Mouse (Mus musculus) Muller cell, postnatal 12 days (primary cell): ENCODE measurements at regions not wholly inside any gene's neighbourhood (a gene's known extent, or its start where the extent isn't known, plus 50 kb on each side); places are given as distances from the start of the nearest gene placed in this dataset.
"Not testable (repeated sequence)": the region's sequence is repeated elsewhere in the genome, so short reads cannot be mapped to it uniquely, and the experiment has no call there.

Experiments
- DNase-seq: peaks from one replicate; pipeline ENCODE4 v3.0.0-alpha.2; 2015; ENCODE audit errors: inconsistent ontology term

GRCm38 (mm10) chr14:19080001-19080400 is 185.9 kb upstream of the Ube2e2 start:
- not testable (repeated sequence) for DNase-seq

DNA sequence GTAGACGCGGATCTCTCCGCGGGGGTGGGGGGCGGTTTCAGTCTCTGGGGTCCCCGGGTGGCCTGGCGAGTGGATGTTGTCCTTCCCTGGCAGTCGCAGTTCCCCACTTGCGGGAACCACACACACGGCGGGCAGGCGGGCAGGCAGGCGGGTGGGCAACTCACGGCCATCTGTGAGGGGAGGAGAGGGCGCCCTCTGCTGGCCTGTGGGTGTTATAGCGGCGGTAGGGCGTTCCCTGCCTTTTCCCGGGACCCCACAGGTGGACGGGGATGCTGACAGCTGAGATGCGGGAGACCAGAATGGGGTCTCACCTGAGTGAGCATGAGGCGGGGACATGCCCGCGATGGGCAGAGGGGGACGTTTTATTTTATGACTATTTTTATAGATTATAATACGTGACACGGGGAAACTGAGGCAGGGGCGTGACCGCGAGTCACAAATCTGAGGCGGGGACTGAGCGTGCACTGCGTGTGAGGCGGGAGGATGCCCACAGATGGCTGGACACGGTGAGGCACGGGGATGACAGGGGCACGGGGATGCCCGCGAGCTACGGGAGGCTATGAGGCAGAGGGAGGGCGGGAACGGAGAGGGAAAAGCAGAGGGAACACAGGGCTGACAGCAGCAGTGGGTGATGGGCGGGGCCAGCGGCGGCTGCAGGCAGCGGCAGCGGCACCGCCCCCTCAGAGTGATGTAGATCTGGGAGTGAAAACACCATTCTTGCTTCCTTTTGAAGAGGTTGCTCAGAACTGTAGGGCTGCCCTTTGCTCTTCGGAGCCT is 148.1 kb upstream of the Ube2e2 start:
- peak; percentile 72 for DNase-seq

DNA sequence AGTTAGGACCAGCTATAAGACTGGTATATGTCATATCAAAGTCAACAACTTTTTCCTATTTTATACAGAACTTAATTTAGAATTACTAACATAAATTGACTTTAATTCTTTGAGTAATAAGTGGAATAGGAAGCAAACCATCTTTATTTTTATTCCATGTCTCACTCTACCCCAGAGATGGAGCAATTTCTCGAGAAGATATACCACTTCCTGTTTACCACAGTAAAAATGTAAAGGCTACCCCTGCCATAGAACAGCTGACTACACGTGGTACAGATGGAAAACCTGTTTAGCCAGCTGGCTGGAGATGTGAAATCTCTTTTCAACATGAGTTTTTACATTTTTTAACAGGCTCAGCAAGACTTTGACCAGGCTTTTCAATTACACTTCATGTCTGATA is 126.0 kb upstream of the Ube2e2 start:
- DNase-seq = no peak

DNA sequence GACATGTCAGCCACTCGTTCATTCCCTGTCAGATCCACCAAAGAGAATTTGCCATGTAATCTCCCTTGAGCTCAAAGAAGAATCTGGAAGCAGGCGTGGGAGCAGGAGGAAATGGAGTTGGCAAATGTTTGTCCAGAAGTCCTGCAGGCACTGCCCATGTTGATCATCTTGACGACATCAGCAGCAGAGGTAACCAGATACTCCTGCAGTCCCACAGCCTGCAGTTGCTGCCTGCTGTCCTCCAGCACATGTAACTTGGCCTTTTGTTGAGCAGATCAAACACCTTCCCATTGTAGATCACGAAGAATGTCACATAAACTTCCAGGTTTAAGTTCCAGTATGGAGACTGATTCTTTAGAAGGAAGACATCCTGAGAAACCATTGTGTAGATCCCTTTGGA is 121.3 kb upstream of the Ube2e2 start:
- DNase-seq = no peak

DNA sequence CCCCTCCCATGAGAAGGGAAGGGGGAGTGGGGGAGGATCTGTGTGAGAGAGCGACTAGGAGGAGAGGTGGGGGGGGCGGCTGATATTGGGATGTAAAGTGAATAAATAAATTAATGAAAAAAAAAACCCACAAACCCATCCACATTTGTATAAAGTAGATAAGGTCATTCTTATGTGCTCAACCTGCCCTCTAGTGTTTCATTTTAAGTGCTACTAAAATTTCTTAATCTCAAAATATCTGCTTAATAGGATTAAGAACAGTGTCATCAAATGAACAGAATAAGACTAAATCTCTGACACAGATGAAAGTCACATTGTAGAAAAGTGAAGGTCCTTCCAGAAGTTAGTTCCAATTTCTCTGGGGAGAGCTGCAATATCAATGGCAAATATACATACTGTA is 119.5 kb upstream of the Ube2e2 start:
- not testable (repeated sequence) for DNase-seq

- DNase-seq = no peak
Observed at GRCm38 (mm10) chr14:18983901-18984300, 89.8 kb upstream of the Ube2e2 start.

GRCm38 (mm10) chr14:18963864-18964263 is 69.8 kb upstream of the Ube2e2 start:
- no peak for DNase-seq

GRCm38 (mm10) chr14:18963287-18963686 is 69.2 kb upstream of the Ube2e2 start:
- DNase-seq = no peak
